Mouse (Mus musculus) spleen, adult 2 months (tissue): ENCODE results near the gene Cradd.

ENCODE experiments used
- CTCF ChIP-seq: fragments of 200-500 bp; IDR thresholded peaks from 2 replicates; pipeline ENCODE4 v1.5.1; 2011; ENCODE audit warnings: mild to moderate bottlenecking, inconsistent platforms; ENCODE audit not compliant: insufficient read depth, insufficient read length, insufficient replicate concordance; ENCODE audit errors: extremely low read depth
- POLR2A ChIP-seq: fragments of 200-500 bp; IDR thresholded peaks from 2 replicates; pipeline ENCODE4 v1.6.1; 2011; ENCODE audit warnings: low read depth, low read length, inconsistent platforms

GRCm38 (mm10) chr10:95348457-95348856 lies 24.5 kb upstream of the Cradd start:
- TF ChIP-seq CTCF (no peak), POLR2A (no peak)
